Mouse (Mus musculus): ENCODE measurements around the gene Hebp1.

Hebp1 gene

DNA sequence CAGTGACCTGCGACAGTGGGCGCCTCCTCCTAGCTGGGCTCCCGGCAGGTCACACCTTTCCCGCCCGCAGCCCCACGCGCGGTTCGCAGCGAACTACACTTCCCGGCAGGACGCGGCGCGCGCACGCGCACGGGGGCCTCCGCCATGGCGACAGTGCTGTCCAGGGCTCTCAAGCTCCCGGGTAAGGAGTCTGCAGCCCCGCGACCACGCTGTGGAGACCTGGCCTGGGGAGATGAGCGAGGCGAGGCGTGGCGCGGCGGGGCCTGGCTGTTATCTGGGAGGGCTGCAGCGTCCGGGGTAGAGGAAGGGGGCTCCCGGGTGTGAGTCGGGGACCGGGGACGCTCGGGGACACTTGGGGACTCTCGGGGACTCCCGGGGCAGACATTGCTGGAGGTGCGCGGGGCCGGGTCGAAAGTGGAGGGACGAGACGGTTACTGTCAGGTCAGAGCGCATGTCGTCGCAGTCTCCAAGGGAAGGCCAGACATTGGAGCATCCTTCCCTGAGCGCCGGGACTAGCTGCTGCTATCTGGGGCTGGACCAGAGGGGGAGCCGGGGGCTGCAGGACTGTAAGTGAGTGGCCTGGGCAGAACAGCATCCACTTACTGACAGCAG is at the start of gene Hebp1, which contains the start of gene Fam234b:
Gene Hebp1 (minus strand): TSS at position 102 of the 612 bp plus-strand sequence.
Gene Fam234b (plus strand): TSS at position 57 of the 612 bp plus-strand sequence.
- peak; percentile 85 for DNase-seq

GRCm38 (mm10) chr6:135245586-135245985 is 47.8 kb upstream of the Hebp1 start:
- no peak for DNase-seq

GRCm38 (mm10) chr6:135240361-135240760 is 42.5 kb upstream of the Hebp1 start:
- no peak for DNase-seq

GRCm38 (mm10) chr6:135238211-135238610 is 40.4 kb upstream of the Hebp1 start:
- DNase-seq = no peak

- peak; percentile 31 for DNase-seq
Observed at GRCm38 (mm10) chr6:135237326-135237725, 39.5 kb upstream of the Hebp1 start.

DNA sequence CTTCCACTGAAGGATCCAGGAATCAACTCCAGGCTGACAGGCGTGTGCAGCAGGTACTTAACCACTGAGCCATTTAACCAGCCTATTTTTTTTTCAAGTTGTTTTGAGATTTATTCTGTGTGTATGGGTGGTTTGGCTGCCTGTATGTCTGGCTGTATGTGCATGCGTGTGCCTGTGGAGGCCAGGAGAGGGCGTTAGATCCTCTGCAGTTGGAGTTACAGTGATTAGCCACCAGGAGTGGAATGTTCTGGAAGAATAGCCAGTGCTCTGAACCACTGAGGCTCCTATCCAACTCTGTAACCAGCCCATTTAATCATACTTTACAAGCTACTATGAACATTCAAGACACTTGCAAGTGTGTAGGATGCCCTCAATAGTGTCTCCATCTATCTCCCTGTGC is 38.8 kb upstream of the Hebp1 start:
- no peak for DNase-seq

DNA sequence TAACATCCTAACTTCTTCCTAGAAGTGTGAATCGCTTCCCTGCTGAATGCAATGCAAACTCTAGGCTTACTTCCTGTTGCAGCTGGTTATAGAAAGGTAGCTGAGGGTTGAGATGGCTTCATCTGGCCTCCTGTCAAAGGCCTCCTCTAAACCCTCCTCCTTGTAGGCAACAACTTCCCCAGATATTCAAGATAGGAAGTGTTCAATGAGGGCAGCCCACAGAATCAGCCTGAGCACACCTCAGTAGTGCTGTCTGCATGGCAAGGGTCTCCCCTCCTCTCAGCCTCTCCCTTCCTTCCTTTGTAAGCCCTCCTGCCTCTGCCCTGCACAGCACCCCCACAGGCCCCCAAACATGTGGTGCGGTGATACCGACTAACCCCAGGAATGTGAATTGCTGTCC is 37.9 kb upstream of the Hebp1 start:
- no peak for DNase-seq

DNA sequence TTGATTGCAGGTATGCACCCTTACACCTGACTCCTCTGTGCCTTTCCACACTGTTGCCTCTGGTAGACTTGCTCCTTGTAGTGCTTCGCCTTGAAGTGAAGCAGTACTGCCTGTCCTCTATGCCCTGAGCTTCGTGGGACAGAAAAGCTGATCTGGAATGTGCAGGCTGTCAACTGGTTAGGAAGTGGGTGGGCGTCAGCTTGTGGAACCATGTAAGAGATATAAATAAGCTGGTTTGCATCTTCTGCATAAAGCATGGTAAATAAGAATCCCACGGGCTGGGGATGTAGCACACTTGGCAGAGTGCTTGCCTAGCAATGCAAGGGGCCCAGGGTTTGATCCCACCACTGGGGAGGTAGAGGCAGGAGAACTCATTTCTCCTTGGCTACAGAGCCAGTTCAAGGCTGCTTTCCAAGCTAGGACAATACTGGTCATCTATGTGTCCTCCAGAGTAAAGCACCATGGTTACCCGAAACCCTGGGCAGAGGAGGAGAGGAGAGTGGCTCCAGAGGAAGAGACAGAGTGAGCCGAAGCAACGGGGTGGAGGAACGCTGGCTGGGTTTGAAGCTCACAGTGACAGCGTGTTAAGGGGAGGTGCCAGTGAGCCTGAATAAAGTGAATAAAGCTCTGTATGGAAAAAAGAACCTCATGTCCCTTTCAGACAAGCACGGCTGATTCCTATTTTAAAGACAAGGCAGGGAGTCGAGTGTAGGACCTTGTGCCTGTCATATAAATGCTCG is 34.8 kb upstream of the Hebp1 start:
- DNase-seq = no peak

- no peak for DNase-seq
Observed at GRCm38 (mm10) chr6:135230586-135230985, 32.8 kb upstream of the Hebp1 start.

GRCm38 (mm10) chr6:135228465-135228941 is 30.7 kb upstream of the Hebp1 start:
- DNase-seq = no peak

- no peak for DNase-seq
Observed at GRCm38 (mm10) chr6:135223786-135224416, 26.1 kb upstream of the Hebp1 start.

GRCm38 (mm10) chr6:135219916-135220315 is 22.1 kb upstream of the Hebp1 start:
- DNase-seq = no peak

- DNase-seq = no peak
Observed at GRCm38 (mm10) chr6:135218330-135218729, 20.5 kb upstream of the Hebp1 start.

DNA sequence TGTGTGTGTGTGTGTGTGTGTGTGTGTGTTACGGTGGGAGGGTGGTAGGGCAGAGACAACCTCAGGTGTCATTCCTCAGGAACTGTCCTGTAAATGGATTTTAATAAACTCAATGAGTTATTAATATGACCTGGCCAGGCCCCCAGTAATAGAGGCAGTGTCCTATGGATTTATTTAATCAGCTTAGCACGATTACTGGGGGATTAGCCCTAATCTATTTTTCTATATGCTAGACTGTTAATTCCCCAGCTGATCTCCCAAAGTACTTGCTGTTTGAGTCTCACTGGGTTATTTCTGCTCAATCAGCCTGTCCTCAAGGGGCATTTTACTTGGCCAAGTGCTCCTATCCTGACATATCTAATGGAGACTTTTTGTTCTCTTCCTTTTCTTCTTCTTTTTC is 14.8 kb upstream of the Hebp1 start:
- DNase-seq = no peak

- no peak for DNase-seq
Observed at GRCm38 (mm10) chr6:135211169-135211568, 13.3 kb upstream of the Hebp1 start.

- no peak for DNase-seq
Observed at GRCm38 (mm10) chr6:135206909-135207308, 9.1 kb upstream of the Hebp1 start.

GRCm38 (mm10) chr6:135205802-135206201 is 8.0 kb upstream of the Hebp1 start:
- DNase-seq = no peak

GRCm38 (mm10) chr6:135204869-135205268 is 7.0 kb upstream of the Hebp1 start:
- no peak for DNase-seq

DNA sequence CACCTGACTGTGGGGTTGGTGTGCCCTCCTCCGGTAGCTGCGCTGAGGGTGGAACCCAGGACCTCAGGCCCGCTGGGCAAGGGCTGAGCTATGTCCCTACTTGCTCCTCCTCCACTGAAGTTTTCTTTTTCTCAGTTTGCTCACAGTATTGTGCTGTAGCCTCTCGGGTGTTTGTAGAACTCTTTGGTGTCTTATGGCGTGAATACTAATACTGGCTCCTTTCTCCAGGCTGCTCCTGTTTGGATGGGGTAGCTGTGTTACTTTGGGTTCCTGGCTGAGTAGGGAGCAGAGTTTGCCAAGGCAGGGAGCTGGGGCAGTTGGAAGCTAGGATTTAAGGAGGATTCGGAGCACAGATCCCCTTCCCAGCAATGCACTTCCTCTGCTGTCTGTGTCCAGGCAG is 5.9 kb upstream of the Hebp1 start:
- no peak for DNase-seq

DNA sequence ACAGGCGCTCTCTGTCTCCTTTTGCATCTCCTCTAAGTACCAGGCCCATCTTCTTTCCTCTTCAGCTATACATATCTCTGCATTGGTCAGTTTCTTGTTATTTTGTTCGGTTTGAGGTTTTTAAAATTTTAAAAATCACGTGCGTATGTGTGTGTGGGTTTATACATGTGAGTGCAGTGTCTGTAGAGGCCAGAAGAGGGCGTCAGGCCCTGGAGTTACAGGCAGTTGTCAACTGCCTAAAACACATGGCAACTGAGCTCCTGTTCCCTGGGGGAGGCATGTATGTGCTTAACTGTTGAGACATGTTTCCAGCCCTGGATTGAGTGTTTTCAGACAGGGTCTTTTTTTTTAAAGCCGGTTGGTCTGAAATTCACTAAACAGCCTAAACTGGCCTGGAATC is 4.8 kb upstream of the Hebp1 start:
- DNase-seq = no peak

DNA sequence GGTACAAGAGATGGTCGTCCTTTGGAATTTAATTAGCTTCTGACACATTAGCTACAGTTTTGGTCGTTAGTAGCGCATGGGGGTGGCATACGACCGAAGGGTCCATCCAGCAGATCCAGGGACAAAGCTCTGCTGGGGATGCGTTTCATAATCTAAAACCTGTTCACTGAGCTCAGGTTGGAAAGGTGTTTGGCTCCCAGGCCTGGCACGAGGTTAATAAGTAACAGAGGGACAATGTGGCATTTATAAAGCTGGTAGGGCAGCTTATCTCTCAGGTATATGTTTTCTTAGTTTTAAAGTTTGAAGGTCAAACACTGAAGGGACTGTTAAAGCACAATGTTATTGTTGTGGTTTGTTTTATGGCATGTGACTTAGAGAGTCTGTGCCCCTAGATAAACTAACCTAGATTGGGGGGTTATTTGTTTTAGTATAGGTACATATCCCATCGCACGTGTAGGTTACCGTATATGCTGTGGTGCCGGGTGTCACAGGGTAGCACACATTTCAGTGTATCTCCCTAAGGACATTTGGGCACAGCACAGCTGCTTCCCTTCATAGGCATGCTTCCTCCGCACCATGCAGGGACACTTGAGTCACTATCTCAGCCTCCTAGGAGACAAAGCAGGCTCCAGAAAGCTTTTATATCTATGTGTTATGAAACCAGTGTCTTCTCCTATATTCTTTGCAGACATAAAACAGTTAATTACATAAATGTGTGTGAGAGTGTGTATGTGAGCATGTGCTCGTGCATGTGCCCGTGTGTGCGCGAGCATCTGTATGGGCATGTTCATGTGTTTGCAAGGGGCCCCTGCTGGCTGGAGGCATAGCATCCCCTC is 2.5 kb upstream of the Hebp1 start:
- no peak for DNase-seq

DNA sequence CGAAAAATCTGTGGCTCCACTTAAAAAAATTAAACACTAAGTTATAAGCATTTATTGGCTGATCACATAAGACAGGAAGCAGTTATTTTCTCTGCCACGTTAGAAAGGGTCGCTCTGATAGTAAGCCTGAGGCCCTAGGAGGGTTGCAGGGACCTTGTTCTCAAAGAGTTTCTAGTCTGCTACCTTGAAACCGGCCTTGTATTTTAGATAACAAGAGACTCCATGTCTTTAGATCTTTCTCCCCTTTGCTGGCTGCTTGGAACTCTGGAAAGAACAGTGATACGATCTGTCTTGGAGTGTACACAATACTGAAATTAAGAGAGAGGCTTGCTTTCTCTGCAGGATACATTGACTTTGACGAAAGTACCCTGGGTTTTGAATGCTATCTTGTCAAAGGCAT is 904 bp upstream of the Hebp1 start:
- no peak for DNase-seq

DNA sequence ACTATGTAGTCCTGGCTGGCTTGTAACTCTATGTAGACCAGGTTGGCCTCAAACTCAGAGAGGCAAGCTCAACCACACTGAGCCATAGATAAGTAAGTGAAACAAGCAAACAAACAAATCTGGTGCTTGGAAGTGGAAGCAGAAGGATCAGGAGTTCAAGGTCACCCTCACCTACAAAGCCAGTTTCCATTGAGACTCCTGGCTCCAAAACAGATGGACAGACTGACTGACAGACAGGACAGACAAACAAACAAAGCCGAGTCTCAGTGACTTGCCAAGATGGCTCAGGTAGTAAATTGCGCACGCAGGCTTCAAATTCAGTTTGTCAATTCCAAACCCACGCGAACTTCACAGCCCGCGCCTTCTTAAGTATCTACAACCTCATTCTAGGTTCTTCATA is 376 bp downstream of the Hebp1 start:
- no peak for DNase-seq

Measured in lung, postnatal 10 days (tissue).